Mouse (Mus musculus) brain, embryonic 14.5 days (tissue): ENCODE measurements around the gene Tspan4.

Experiments used
- CTCF ChIP-seq: fragments of 200-500 bp; IDR thresholded peaks from 2 replicates; pipeline ENCODE4 v1.5.1; 2012; ENCODE audit warnings: inconsistent platforms, mild to moderate bottlenecking, moderate library complexity, borderline replicate concordance; ENCODE audit not compliant: insufficient read depth, insufficient read length; ENCODE audit errors: extremely low read depth
- POLR2A ChIP-seq: fragments of 200-500 bp; IDR thresholded peaks from 2 replicates; pipeline ENCODE4 v1.6.1; 2012; ENCODE audit warnings: mild to moderate bottlenecking, inconsistent platforms, borderline replicate concordance; ENCODE audit not compliant: poor library complexity, insufficient read depth, insufficient read length, severe bottlenecking; ENCODE audit errors: extremely low read depth

- no peak for TF ChIP-seq POLR2A
- TF ChIP-seq CTCF = no peak
These were observed 17.8 kb upstream of the Tspan4 start for GRCm38 (mm10) chr7:141457236-141457635.
